In genomic region chr7:49527495-49527894, GRCm38 (mm10) we compare ENCODE assay signal across 12 mouse cellular contexts.
DNase-seq lines count a peak whose midpoint lies in the region; ATAC-seq and TF ChIP-seq lines count a peak whose summit lies in the region.
"Had no signal": no experiment of that assay in that cellular context is flagged by ENCODE, and none has a peak within 500 bp of the region (broad histone marks: within the 10 kb centered on the region; RNA-seq: fewer than 3 reads in every experiment).

No protein-coding gene starts in this region.

- no peak for TF ChIP-seq CTCF in lung, postnatal 0 days (IDR thresholded peaks at IDR 0.05)
- no peak for TF ChIP-seq CTCF in stomach, postnatal 0 days (IDR thresholded peaks at IDR 0.05; ENCODE audit: low read depth)

- no peak for ATAC-seq in heart, embryonic 12.5 days (ENCODE audit: insufficient number of reproducible peaks, low FRiP score)
- 0 out of 2 replicates have a peak, but pooled peaks have one; percentile 3 for ATAC-seq in lung, postnatal 0 days
- ATAC-seq in kidney, embryonic 16.5 days (ENCODE audit: low FRiP score, low TSS enrichment), result peak; percentile 6
- ATAC-seq in stomach, postnatal 0 days (ENCODE audit: low FRiP score, low TSS enrichment), result peak; percentile 39

- intact Hi-C loops in heart, postnatal 10 days (cut with DNase I), result no loop called here

- WGBS in heart, embryonic 12.5 days, result 19% methylated on average over 4 of the region's 4 CpGs
- 18% methylated on average over 4 of the region's 4 CpGs for WGBS in lung, postnatal 0 days
- 12% methylated on average over 4 of the region's 4 CpGs for WGBS in kidney, embryonic 16.5 days
- 18% methylated on average over 4 of the region's 4 CpGs for WGBS in stomach, postnatal 0 days

- H3K27me3 ChIP-seq in heart, embryonic 12.5 days (replicated peaks), result no peaks in the 10 kb centered on the region
- H3K27me3 ChIP-seq in lung, postnatal 0 days (replicated peaks; ENCODE audit: insufficient read depth, low read length), result no peaks in the 10 kb centered on the region
- no peaks in the 10 kb centered on the region for H3K27me3 ChIP-seq in kidney, embryonic 16.5 days (ENCODE audit: insufficient read depth, low read length)
- H3K27me3 ChIP-seq in stomach, postnatal 0 days (ENCODE audit: control insufficient read depth, insufficient read depth, low read length), result no peaks in the 10 kb centered on the region

- peak overlapping the region; percentile 54 for H3K4me2 ChIP-seq in heart, embryonic 12.5 days
- no peak overlapping the region for H3K4me2 ChIP-seq in lung, postnatal 0 days (replicated peaks; ENCODE audit: low read depth, low read length)
- H3K4me2 ChIP-seq in kidney, embryonic 16.5 days (replicated peaks; ENCODE audit: low read depth, low read length), result peak overlapping the region; percentile 48
- H3K4me2 ChIP-seq in stomach, postnatal 0 days (replicated peaks; ENCODE audit: low read depth), result no peak overlapping the region
- H3K4me2 ChIP-seq: forebrain, embryonic 12.5 days had no signal

- H3K4me1 ChIP-seq in heart, embryonic 12.5 days (replicated peaks), result peaks cover 43% of the 10 kb centered on the region
- H3K4me1 ChIP-seq in lung, postnatal 0 days (ENCODE audit: insufficient read depth, low read depth, low read length), result peaks cover 14% of the 10 kb centered on the region
- peaks cover 65% of the 10 kb centered on the region for H3K4me1 ChIP-seq in kidney, embryonic 16.5 days (ENCODE audit: insufficient read depth, low read length)
- H3K4me1 ChIP-seq in stomach, postnatal 0 days (replicated peaks; ENCODE audit: control insufficient read depth, insufficient read depth), result peaks cover 5% of the 10 kb centered on the region

- peak overlapping the region; percentile 50 for H3K27ac ChIP-seq in heart, embryonic 12.5 days (ENCODE audit: poor library complexity, severe bottlenecking)
- H3K27ac ChIP-seq in lung, postnatal 0 days (ENCODE audit: low read length), result 0 out of 2 replicates have a peak overlapping the region, but pooled peaks have one; percentile 47
- H3K27ac ChIP-seq in kidney, embryonic 16.5 days (ENCODE audit: low read length), result peak overlapping the region; percentile 85
- H3K27ac ChIP-seq in stomach, postnatal 0 days (replicated peaks), result peak overlapping the region; percentile 71
- H3K27ac ChIP-seq: forebrain, embryonic 12.5 days had no signal

- no peaks in the 10 kb centered on the region for H3K9me3 ChIP-seq in heart, embryonic 12.5 days (replicated peaks)
- no peaks in the 10 kb centered on the region for H3K9me3 ChIP-seq in lung, postnatal 0 days (ENCODE audit: low read length)
- H3K9me3 ChIP-seq in kidney, embryonic 16.5 days (ENCODE audit: low read length), result no peaks in the 10 kb centered on the region
- H3K9me3 ChIP-seq in stomach, postnatal 0 days (ENCODE audit: control insufficient read depth, low read length), result no peaks in the 10 kb centered on the region
- H3K9me3 ChIP-seq: forebrain, embryonic 12.5 days had no signal

- DNase-seq in heart, postnatal 10 days, result no peak
- DNase-seq in lung, postnatal 0 days (ENCODE audit: low spot score), result peak; percentile 43
- no peak for DNase-seq in lung, postnatal 36 days
- peak; percentile 40 for DNase-seq in stomach, postnatal 0 days (ENCODE audit: low spot score)
- no peak for DNase-seq in spleen, adult 18-20 months
- no peak for DNase-seq in right cerebral cortex, postnatal 10 days (ENCODE audit: low spot score in 2 of 2)
- DNase-seq: cerebellum, adult 11 months; heart, adult 11 months; layer of hippocampus, postnatal 36 days had no signal

- H3K9ac ChIP-seq in heart, embryonic 12.5 days, result peak overlapping the region; percentile 57
- no peak overlapping the region for H3K9ac ChIP-seq in lung, postnatal 0 days (replicated peaks; ENCODE audit: low read depth)
- peak overlapping the region; percentile 31 for H3K9ac ChIP-seq in kidney, embryonic 16.5 days (replicated peaks; ENCODE audit: low read length)
- H3K9ac ChIP-seq in stomach, postnatal 0 days (ENCODE audit: low read length), result no peak overlapping the region
- H3K9ac ChIP-seq: forebrain, embryonic 12.5 days had no signal

- 0 out of 2 replicates have a peak, but pooled peaks cover 2% of the 10 kb centered on the region for H3K36me3 ChIP-seq in heart, embryonic 12.5 days
- H3K36me3 ChIP-seq in lung, postnatal 0 days (ENCODE audit: insufficient read depth, low read length), result no peaks in the 10 kb centered on the region
- no peaks in the 10 kb centered on the region for H3K36me3 ChIP-seq in kidney, embryonic 16.5 days (ENCODE audit: insufficient read depth, low read length)
- no peaks in the 10 kb centered on the region for H3K36me3 ChIP-seq in stomach, postnatal 0 days (ENCODE audit: control insufficient read depth, insufficient read depth, low read length)
- H3K36me3 ChIP-seq: forebrain, embryonic 12.5 days had no signal

- no peak overlapping the region for H3K4me3 ChIP-seq in heart, embryonic 12.5 days
- H3K4me3 ChIP-seq in lung, postnatal 0 days (ENCODE audit: low read depth, low read length), result no peak overlapping the region
- peak overlapping the region; percentile 18 for H3K4me3 ChIP-seq in kidney, embryonic 16.5 days (ENCODE audit: low read length)
- no peak overlapping the region for H3K4me3 ChIP-seq in stomach, postnatal 0 days (ENCODE audit: low read depth, low read length)
- H3K4me3 ChIP-seq: forebrain, embryonic 12.5 days had no signal

- TF ChIP-seq EP300 in lung, postnatal 0 days (IDR thresholded peaks at IDR 0.05), result no peak
- TF ChIP-seq EP300 in stomach, postnatal 0 days (optimal IDR thresholded peaks at IDR 0.05), result peak; percentile 74

Comparison
In these comparisons a context has a peak if more than half of its experiments do, and no peak if none do; other contexts are left out.
1. DNase-seq: peak in lung, postnatal 0 days (single experiment) and stomach, postnatal 0 days (single experiment); none in heart, postnatal 10 days (0 of 2), lung, postnatal 36 days (single experiment), spleen, adult 18-20 months (0 of 2) and right cerebral cortex, postnatal 10 days (0 of 2).
2. H3K4me2 ChIP-seq: peak in heart, embryonic 12.5 days (single experiment) and kidney, embryonic 16.5 days (single experiment); none in lung, postnatal 0 days (single experiment) and stomach, postnatal 0 days (single experiment).
3. H3K9ac ChIP-seq: peak in heart, embryonic 12.5 days (single experiment) and kidney, embryonic 16.5 days (single experiment); none in lung, postnatal 0 days (single experiment) and stomach, postnatal 0 days (single experiment).
4. Peak in every context shown above with its lines, with median percentiles within 50 percentile points of each other: H3K27ac ChIP-seq.